Mouse (Mus musculus) embryonic fibroblast, embryonic 13.5 days (primary cell): ENCODE measurements around the gene Fbxo3.
"Not testable (repeated sequence)": the region's sequence is repeated elsewhere in the genome, so short reads cannot be mapped to it uniquely, and the experiment has no call there.

ENCODE experiments used
- CTCF ChIP-seq: IDR thresholded peaks from 2 replicates; pipeline ENCODE4 v1.5.1; 2011; ENCODE audit warnings: mild to moderate bottlenecking, control low read depth, low read length, moderate library complexity, borderline replicate concordance; ENCODE audit not compliant: insufficient read depth
- POLR2A ChIP-seq: IDR thresholded peaks from 2 replicates; pipeline ENCODE4 v1.6.1; 2011; ENCODE audit warnings: low read depth, mild to moderate bottlenecking, control low read depth, low read length, moderate library complexity

DNA sequence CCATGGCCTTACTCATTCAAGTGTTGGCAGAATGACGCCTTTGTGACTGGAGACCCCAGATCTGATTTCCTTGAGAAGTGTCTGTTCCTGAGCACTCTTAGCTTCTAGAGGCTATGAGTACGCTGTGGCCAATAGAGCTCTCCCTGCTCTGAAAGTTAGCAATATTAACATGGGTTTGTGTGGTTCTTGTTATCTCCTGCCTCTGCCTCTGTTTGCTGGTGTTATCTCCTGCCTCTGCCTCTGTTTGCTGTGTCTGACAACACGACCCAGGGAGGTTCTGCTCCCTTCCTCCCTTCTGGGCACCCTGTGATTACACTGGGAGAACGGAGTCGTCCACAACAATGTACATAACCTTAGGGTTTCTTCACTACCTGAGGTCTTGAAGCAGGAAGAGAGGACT, 50.8 kb downstream of the Fbxo3 start:
- TF ChIP-seq CTCF, POLR2A: not testable (repeated sequence)
